Mouse (Mus musculus) layer of hippocampus, adult 8-10 months (tissue): ENCODE data around the gene Nr4a3. TPM values are rescaled to one million over a fixed set of nuclear protein-coding genes. Genes with fewer than 3 reads are reported as not detected.

Experiments used
- DNase-seq, 2 experiments: peaks; one replicate each; pipeline ENCODE4 v3.0.0; 2022; ENCODE audit warnings: low spot score in 2 of 2
- total RNA-seq, 4 experiments: library from RNA; stranded (reverse); gene quantifications; 2 replicates each; pipeline ENCODE4 v1.2.4; 2022

Nr4a3 gene
- total RNA-seq, 4 experiments from 2014 or later, result 49.2 to 68.0 (median 60.0) TPM

DNA sequence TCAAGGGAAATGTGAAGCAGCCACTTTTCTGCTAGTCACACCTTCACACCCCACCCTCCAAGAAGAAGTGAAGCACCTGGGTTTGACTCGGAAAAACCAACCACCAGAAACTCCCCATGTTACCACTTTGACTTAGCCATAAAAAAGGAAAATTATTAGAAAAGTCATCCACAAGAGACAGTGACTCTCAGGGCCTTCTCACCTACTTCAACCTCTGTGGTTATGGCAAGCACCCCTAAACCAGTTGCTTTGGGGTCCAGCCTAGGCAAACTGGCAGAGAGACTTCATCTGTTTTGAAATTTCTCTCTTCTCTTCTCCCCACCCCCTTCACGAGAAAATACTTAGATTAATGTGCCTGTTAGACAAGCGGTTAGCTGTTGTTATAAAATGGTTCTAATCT is 5.1 kb downstream of the Nr4a3 start:
- DNase-seq, result no peak

DNA sequence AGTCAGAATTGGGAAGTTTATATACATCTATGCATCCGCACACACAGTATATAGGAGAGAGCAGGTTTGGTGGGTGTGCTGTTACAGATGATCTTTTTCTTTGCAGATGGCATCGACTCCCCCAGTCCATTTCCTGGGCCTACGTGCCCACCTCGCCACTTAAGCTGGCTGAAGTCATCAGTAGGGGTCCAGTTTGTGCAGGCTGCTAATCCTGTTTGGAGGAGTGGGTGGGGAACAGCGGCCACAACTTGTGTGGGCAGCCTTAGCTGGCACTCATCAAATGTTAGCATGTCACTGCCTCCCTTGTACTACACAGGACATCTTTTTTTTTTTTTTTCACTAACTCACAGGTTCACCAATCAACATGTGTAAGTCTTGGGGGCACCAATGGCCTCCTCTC is 5.5 kb downstream of the Nr4a3 start:
- DNase-seq, result no peak

DNA sequence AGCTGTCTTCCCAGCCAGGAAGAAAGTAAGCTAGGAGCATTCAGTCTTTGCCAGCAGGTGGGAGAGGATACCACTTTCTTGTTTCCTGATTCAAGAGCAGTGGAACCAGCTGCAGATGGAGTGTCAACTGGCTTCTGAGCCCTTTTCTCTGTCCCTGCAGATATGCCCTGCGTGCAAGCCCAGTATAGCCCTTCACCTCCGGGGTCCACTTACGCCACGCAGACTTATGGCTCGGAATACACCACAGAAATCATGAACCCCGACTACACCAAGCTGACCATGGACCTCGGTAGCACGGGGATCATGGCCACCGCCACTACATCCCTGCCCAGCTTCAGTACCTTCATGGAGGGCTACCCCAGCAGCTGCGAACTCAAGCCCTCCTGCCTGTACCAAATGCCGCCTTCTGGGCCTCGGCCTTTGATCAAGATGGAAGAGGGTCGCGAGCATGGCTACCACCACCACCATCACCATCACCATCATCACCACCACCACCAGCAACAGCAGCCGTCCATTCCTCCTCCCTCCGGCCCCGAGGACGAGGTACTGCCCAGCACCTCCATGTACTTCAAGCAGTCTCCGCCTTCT is 6.2 kb downstream of the Nr4a3 start:
- DNase-seq, result no peak

DNA sequence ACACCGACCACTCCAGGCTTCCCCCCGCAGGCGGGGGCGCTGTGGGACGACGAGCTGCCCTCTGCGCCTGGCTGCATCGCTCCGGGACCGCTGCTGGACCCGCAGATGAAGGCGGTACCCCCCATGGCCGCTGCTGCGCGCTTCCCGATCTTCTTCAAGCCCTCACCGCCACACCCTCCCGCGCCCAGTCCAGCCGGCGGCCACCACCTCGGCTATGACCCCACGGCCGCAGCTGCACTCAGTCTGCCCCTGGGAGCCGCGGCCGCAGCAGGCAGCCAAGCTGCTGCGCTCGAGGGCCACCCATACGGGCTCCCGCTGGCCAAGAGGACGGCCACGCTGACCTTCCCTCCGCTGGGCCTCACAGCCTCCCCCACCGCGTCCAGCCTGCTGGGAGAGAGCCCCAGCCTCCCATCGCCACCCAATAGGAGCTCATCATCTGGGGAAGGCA is 6.7 kb downstream of the Nr4a3 start:
- no peak for DNase-seq

DNA sequence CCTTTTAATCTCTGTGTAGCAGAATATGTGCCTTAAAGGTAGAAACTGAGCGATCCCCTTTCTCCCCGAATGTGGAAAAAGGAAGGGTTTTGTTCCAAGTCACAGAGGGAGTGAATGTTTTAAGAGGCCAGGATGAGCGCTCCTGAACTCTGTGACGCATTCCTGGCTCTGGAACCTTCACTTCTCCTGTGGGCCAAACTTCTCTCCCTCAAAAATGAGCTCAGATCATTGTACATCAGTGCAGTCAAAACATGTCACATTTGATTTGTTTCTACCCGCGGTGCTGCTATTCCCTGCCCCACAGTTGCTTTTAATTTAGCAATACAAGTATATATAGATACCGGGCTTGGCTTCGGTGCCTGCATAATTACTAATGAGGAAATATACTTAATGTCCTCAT is 16.8 kb downstream of the Nr4a3 start:
- no peak for DNase-seq

DNA sequence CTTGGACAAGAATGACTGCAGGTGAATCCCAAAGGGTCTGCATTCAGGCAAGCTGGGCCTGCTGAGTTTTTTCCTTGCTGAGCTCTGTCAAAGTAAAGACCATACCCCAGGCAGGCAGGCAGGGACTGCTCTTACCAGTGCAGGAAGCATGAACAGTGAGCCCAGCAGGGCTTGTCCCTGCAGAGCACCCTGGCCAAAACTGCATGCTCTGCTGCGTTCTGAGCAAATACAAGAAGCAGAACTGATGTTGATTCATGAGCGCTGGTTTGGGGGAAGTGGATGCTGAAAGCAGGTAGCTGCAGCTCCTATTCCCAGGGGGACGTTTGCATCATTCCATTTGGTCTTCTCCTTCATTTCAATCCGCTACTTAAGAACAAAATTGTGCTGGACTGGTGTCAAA is 19.4 kb downstream of the Nr4a3 start:
- DNase-seq, result no peak

DNA sequence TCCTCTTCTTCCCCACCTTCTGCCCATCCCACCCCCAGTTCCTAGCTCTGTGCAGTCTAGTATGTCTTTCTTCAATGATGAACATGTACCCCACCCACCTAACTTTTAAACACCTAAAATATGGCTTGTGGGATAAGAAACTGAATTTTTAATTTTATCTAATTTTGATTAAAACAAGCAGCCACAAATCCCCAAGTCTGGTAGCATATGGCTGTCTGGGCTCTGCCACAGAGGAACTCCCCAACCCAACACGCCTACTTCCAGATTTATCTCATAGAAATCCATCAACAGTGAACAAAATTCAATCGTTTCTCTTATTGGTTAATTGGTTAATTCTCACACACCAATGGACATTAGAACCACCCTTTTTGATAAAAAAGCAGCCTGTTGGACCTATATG is 21.7 kb downstream of the Nr4a3 start:
- no peak for DNase-seq

DNA sequence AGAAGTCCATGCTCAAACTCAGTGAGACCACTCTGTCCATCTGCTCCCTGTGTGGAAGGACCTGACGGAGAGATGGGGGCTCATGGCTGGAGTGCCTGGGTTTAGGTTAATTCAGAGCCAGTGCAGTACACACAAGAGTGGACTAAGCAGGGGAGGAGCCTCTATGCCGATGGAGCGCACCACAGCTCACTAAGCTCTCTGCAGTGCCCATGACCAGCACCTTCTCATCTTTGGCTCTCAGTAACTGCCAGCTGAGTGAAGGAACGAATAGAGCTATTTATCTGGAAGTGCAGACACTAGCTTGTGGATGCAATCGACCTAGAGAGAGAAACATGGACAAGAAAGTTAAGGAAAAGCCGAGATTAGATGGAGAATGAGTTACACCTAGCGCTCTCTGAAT is 24.2 kb downstream of the Nr4a3 start:
- no peak for DNase-seq

DNA sequence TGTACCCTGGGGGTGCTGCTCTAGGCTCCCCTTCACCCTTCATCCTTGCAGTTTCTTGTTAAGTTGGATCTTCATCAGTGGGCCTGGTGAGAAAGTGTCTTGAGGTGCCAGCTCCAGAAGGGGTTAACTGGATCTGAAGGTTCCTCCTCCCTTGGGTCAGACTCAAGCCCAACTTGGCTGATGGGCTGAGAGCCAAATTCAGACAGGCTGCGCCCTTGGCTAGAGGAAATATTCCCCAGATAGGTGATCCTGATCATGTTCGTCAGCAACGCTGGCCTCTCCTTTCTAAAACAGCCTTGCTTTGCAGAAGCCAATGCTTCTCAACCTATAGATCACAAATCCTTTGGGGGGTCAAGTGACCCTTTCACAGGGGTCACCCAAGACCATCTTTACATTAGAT is 27.1 kb downstream of the Nr4a3 start:
- DNase-seq, result no peak

DNA sequence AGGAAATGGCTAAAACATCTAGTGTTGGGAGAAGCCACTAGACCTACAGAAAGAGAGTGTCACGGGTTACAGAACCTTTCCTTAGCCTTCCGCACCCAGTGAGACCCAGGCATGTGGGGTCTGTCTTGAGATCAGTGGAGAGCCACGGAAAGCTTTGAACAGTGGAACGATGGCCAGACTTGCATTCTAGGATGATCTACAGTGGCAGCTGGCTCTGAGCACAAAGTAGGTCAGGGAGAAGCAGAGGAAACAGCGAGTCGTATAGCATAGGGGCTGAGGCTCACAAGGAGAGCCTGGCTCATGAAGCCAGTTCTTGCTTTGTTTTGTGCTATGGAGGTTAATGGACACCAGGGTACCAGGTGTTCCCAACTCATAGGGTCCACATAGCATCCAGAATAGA is 28.4 kb downstream of the Nr4a3 start:
- DNase-seq, result no peak

DNA sequence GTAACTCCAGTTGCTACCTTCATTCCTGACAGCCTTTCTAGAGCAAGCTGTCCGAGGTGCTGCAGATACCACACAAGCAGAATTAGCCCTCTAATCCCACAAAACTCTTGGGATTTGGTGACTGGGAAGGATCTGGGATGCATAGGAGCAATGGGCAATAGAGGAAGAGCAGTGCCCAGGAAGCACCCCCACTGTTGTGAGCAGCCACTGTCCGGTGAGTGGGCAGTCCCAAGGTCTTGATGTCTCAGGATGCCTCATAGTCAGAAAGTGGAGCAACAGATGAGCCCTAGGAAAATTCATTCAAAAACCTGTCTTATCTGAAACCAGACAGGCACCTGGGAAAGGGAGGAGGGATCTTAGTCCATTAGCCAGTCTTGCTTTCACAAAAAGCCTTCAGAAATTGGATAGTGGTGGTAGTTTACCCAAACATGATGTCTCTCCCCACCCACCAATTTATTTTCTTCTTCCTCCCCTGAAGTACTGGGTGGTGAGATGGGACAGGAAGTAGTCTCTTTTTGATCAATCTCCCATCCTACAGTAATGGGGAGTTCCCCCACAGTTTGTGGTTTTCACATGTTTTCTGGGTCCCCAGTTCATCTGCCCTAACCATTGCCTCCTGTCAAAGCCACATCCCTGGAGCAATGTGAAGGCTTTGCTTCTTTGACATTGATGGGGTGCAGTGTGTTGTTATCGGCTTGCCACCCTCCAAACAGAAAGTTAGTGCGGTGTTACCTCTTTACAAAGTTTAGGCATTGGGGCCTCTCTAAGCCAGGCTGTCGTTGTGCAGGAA is 29.7 kb downstream of the Nr4a3 start:
- no peak for DNase-seq

DNA sequence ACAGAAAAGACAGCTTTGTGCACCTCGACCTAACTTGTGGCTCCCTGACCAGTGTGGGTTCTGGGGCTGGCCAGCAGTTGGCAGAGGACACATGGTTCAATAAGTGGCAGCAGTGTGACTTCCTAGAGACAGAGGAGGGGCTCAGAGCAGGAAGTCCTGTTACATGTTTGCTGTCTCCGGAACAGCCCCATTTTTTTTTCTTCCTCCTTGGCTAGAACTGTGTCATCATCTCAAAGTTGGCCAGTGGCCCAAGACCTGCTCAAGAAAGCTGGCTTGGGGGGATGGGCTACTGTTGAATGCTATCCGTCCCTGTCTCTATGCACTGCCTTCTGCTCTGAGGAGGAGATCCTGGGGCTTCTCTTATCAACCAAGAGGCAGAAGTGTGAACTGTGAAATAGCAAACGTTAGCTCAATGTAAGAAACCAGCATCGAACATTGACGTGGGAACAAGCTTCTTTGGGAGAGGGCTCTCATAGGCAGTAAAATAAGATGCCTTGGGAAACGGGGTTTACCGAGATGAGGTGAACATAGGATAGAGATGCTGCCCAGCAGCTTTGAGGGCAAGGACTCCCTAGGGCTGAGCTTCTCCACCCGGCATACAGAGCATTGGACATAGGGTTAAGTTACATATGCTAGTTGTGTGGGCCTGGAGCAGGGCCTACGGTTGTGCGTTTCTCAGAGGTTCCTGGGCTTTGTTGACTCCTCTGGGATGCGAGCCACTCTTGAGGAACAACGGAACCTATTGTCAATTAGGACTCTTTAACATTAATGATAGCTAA is 31.9 kb downstream of the Nr4a3 start:
- DNase-seq, result peak in 1 of 2 experiments; percentile 30

DNA sequence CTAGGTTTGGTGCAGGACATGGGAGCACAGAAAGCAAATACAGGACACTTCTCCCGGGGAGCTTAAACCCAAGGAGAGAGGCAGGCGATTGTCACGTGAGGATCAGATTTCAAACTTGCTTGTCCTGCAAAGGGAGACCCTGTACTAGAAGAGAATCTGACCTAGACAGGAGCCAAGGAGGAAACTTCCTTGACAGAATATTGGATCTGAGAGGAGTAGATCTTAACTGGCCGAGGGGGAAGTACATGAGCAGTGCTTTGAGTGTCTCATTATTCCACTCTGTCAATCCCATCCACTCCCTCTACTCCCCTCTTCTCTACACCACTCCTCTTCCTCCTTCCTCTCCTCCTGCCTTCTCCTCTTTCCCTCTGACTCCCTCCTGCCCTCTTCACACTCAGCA is 33.3 kb downstream of the Nr4a3 start:
- DNase-seq, result no peak

DNA sequence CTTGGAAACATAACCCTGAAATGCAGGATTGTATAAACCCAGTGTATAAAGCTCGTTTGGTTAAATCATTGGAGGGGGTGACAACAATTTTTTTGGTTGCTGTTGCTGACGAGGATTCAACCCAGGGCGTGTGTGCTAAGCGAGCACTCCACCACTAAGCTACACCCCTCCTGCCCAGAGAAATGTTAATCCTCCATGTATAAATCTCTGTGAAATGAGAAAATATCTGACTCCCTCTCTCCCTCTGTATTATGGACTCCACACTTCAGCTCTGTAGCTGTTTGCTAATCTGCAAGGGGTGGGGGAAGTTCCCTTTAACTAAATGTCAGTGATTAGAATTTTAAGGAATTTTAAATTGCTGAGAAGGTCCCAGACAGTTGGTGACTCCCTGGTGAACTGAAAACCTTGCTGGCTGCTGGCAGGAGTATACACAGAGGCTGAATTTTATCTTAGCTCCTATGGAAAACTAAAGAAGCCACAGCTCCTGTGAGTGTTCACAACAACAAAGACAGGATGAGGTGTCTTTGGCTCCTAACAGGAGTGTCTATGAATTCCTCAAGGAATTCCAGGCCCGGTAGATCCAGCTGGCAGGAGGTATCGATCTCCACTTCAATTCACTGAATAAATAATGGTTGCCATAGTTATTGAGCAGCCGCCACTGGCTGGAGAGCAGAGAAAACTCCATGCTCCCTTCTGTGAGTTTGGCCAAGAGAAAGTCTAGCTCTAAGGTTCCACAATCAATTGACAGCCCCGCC is 34.5 kb downstream of the Nr4a3 start:
- DNase-seq, result no peak

DNA sequence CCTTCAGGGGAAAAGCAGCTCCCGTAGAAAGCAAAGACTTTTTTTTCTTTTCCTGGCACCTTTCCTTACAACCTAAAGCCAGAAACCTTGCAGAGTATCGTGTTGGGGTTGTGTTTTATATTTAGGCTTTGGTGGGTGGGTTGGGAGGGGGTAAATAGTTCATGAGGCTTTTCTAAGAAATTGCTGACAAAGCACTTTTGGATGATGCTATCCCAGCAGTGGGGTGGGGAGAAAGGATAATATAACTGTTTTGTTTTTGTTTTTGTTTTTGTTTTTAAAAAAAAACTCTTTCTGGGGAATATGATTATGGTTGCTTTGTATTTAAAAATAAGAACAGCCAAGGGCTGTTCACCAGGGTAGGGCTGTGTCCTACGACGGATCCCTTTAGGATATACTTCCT is 38.5 kb downstream of the Nr4a3 start:
- no peak for DNase-seq

DNA sequence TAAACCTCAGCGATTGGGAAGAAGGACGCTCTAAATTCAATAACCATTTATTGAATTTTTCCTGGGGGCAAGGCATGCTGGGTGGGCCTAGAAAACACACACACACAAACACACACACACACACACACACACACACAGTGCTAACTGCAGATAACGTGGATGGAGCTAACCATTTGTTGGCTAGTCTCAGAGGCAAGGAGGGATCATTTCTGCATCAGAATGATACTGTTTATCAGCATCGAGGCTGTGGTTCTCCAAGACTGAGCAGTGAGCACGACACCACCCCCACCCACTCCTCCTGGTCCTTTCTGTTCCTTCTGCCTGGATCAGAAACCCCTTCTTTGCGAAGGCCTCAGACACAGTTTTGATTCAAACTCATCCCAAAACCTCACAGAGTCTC is 41.7 kb downstream of the Nr4a3 start:
- no peak for DNase-seq

DNA sequence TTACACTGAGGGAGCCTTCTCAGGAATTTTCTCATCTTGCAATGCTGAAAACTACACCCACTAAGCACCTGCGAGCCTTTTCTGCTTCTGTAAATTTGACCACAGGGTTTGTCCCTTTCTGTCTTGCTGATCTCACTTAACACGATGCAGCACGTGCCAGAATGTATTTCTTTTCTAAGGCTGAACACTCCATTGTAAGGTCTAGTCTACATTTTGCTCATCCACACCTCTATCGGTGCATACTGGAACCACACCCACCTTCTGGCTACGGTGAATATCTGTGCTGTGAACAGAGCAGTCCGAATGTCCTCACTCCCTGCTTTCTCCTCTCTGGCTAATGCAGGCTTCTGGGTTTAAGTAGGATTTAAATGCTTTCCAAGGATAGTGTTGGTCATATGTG is 42.5 kb downstream of the Nr4a3 start:
- no peak for DNase-seq

DNA sequence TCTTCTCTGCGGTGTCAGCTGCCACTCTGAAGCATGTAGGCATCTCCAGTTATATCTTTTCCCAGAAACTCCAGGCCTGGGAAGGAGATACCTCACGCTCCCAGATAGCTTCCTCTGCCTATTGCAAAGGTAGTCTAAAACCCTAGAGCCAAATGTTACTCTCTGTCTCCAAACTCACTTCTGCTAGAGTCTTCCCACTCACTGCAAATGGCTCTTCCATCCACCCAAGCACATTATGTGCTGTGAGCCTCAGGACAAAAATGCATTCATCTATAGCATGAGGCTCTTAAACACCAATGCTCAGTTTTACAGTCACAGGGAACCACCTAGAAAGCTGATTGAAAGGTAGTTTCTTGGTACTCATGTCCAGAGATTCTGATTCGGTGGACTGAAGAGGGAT is 48.3 kb downstream of the Nr4a3 start:
- no peak for DNase-seq

DNA sequence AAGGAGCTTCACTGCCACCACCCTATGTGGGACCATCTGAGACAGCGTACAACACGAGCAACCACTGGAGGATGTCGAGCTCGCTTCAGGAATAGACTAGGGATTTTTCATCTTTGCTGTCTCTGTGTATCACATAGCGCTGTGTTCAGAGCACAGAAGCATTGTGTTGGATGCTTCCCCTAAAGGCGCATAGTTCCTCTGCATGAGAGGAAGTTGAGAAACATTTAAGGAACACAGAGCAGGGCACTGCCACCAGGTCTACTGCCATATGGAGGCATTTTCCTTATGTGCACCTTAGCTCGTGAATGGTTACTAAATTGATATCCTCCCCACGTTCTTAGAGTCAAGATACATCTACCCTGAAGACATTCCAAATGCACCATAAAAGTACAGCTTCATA is 55.3 kb downstream of the Nr4a3 start:
- DNase-seq, result no peak

DNA sequence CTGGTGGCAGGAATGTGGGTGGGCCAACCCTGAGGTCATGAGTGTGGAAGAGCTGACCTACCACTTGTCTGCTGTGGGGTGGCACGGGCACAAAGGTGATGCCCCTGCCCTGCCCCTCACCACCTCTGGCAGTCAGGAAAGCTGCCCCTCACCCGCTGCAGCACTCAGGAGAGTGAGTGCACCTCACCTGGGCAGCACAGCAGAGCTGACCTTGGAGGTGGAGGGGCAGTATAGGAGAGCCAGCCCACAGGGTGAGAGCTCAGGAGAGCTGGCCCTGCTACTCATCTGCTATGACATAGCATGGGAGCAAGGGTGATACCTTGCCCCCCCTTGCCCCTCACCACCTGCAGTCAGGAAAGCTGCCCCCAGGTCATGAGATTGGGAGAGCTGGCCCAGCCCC is 57.0 kb downstream of the Nr4a3 start:
- no peak for DNase-seq

DNA sequence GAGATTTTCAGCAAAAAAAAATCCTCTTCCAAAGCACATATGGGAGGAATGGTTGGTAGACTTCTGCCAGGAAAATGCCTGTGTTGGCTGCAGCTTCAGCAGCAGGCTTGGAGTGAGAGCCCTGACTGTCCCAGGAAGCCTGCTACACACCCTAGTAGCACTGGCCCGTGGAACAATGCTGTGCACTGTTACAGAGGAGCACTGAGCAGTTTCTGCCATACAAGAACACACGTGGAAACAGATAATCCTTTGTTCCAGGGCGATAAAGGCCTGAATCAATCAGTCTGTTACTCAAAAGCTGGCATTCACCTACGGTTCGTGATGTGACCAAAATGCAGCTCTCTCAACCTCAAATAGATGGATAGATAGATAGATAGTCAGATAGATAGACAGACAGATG is 60.4 kb downstream of the Nr4a3 start:
- DNase-seq, result peak; percentile 27 to 30

DNA sequence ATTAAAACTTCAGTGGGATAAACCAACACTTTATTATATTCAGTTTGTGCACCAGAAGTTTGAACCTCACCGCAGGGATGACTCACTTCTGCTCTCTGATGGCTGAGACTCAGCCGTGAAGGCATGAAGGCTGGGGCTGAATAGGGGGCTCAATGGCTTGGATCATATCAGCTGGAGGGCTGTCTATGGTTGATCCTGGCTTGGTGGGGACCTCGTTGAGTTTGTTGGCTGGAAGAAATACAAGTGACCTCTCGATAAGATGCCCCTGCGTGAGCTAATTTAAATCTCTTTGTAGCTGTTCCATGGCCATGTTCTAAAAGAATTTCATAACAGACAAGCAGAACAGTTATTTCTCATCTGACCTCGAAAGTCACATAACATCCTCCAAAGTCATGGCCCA is 62.1 kb downstream of the Nr4a3 start:
- no peak for DNase-seq
